In genomic region chr6:19991829-19992228, GRCm38 (mm10) we compare ENCODE assay signal across 26 mouse cellular contexts.
"Had no signal": no experiment of that assay in that cellular context is flagged by ENCODE, and none has a peak within 500 bp of the region (broad histone marks: within the 10 kb centered on the region; RNA-seq: fewer than 3 reads in every experiment).

No protein-coding gene starts in this region.

- H3K27ac ChIP-seq: gastrocnemius, adult 2 months; heart, embryonic 10.5 days; hindbrain, embryonic 10.5 days; hindbrain, embryonic 12.5 days; hindbrain, embryonic 14.5 days; intestine, embryonic 15.5 days; kidney, embryonic 15.5 days; kidney, postnatal 0 days; limb, embryonic 13.5 days; limb, embryonic 15.5 days had no signal

- DNase-seq: gastrocnemius, adult 2 months; gastrocnemius, postnatal 10 days; gastrocnemius, postnatal 25 days; heart, adult 18-20 months; heart, postnatal 10 days; heart, postnatal 4 days; kidney, adult 11 months; kidney, adult 2 months; kidney, adult 9 months; kidney, postnatal 14 days; kidney, postnatal 36 days; layer of hippocampus, adult 9-11 months; layer of hippocampus, postnatal 36 days; left cerebral cortex, postnatal 4 days had no signal

- H3K36me3 ChIP-seq: heart, embryonic 10.5 days; heart, embryonic 12.5 days; hindbrain, embryonic 10.5 days; hindbrain, embryonic 12.5 days; intestine, embryonic 15.5 days; kidney, embryonic 15.5 days; limb, embryonic 13.5 days; limb, embryonic 15.5 days had no signal

- ATAC-seq: hindbrain, embryonic 16.5 days; inflammation-experienced regulatory T-cells, adult 6 months; intestine, embryonic 15.5 days had no signal

- H3K27me3 ChIP-seq: heart, embryonic 12.5 days; hindbrain, embryonic 12.5 days; intestine, embryonic 15.5 days; kidney, embryonic 15.5 days; limb, embryonic 13.5 days; limb, embryonic 15.5 days had no signal

- H3K4me1 ChIP-seq: heart, embryonic 10.5 days; heart, embryonic 12.5 days; hindbrain, embryonic 10.5 days; hindbrain, embryonic 12.5 days; intestine, embryonic 15.5 days; kidney, embryonic 15.5 days; limb, embryonic 13.5 days; limb, embryonic 15.5 days had no signal

- H3K9ac ChIP-seq: heart, embryonic 12.5 days; hindbrain, embryonic 12.5 days; hindbrain, embryonic 14.5 days; intestine, embryonic 15.5 days; kidney, embryonic 15.5 days; limb, embryonic 13.5 days; limb, embryonic 15.5 days had no signal

- H3K4me3 ChIP-seq: gastrocnemius, adult 2 months; heart, embryonic 10.5 days; heart, embryonic 12.5 days; hindbrain, embryonic 10.5 days; hindbrain, embryonic 12.5 days; intestine, embryonic 15.5 days; kidney, embryonic 15.5 days; limb, embryonic 13.5 days; limb, embryonic 15.5 days had no signal

- H3K4me2 ChIP-seq: heart, embryonic 12.5 days; hindbrain, embryonic 12.5 days; hindbrain, embryonic 14.5 days; intestine, embryonic 15.5 days; kidney, embryonic 15.5 days; limb, embryonic 13.5 days; limb, embryonic 15.5 days had no signal

- H3K9me3 ChIP-seq: heart, embryonic 10.5 days; heart, embryonic 12.5 days; hindbrain, embryonic 10.5 days; hindbrain, embryonic 12.5 days; intestine, embryonic 15.5 days; kidney, embryonic 15.5 days; limb, embryonic 13.5 days; limb, embryonic 15.5 days had no signal
